Mouse (Mus musculus): ENCODE measurements around the gene Ccdc3.

- no peak for TF ChIP-seq CTCF (IDR thresholded peaks at IDR 0.05; ENCODE audit: extremely low read depth, insufficient read depth, insufficient read length, insufficient replicate concordance)
- no peak for TF ChIP-seq POLR2A (IDR thresholded peaks at IDR 0.05; ENCODE audit: low read depth, low read length)
Measured at GRCm38 (mm10) chr2:5094876-5095275, 42.7 kb upstream of the Ccdc3 start.
